Mouse (Mus musculus): ENCODE data around the gene Ugcg.

DNA sequence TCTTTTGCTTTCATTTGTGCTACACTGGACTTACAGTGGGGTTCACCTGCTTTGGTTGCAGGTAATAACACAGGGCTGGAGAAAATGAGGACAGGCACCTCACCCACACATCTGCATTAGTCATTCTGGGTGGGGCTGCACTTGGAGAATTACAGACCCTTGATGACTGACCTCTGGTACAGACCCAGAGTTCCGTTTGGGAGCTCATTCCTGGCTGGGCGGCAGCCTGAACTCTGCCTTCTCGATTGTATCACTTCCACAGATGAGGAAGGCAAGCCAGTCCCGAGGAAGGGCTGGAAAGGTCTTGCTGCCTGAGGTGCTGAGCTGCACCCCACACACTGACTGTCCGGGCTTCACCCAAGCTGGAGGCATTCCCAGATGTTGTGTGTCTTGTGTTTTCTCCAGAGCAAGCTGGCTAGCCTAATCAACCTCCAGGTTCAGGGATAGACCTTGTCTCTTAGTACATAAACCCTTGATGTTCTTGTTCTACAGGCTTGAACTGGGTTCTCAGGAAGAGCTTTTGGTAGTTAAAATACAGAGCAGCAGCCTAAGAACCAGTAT lies 34.1 kb downstream of the Ugcg start:
- TF ChIP-seq CTCF (IDR thresholded peaks at IDR 0.05; ENCODE audit: low read depth), result no peak
- TF ChIP-seq EP300 (IDR thresholded peaks at IDR 0.05; ENCODE audit: low read depth), result no peak
